Mouse (Mus musculus) left cerebral cortex, postnatal 10 days (tissue): ENCODE measurements at regions not wholly inside any gene's neighbourhood (a gene's known extent, or its start where the extent isn't known, plus 50 kb on each side); places are given as distances from the start of the nearest gene placed in this dataset.

ENCODE experiments used
- DNase-seq, 2 experiments: peaks; one replicate each; pipeline ENCODE4 v3.0.0; 2021 to 2022; ENCODE audit warnings: low spot score in 2 of 2, mixed read lengths in 1 of 2; ENCODE audit errors: extremely low spot score in 1 of 2
- intact Hi-C: fragments of 180-260 bp; cut with DNase I; formaldehyde crosslinking; loops from one replicate; pipeline ENCODE4 v1.15.1; 2025

GRCm38 (mm10) chr13:32649982-32650381 lies 133.8 kb downstream of the Mylk4 start:
- intact Hi-C loops: no loop called here
- DNase-seq: peak in 1 of 2 experiments; percentile 43

- no peak for DNase-seq
- intact Hi-C loops: no loop called here
Measured at GRCm38 (mm10) chr13:32643030-32643750, 140.6 kb downstream of the Mylk4 start.

GRCm38 (mm10) chr13:32640941-32641340 lies 142.8 kb downstream of the Mylk4 start:
- DNase-seq: no peak
- intact Hi-C loops: no loop called here

- DNase-seq: no peak
- intact Hi-C loops: no loop called here
Measured at GRCm38 (mm10) chr13:32630122-32630732, 153.5 kb downstream of the Mylk4 start.

GRCm38 (mm10) chr13:32613916-32614315 lies 169.8 kb downstream of the Mylk4 start:
- intact Hi-C loops: no loop called here
- peak in 1 of 2 experiments; percentile 30 for DNase-seq

GRCm38 (mm10) chr13:32611551-32612295 lies 172.0 kb downstream of the Mylk4 start:
- intact Hi-C loops: no loop called here
- DNase-seq: peak in 1 of 2 experiments; percentile 66

- DNase-seq: no peak
- intact Hi-C loops: no loop called here
Measured at GRCm38 (mm10) chr13:32610970-32611369, 172.8 kb downstream of the Mylk4 start.

GRCm38 (mm10) chr13:32608413-32608812 lies 175.3 kb downstream of the Mylk4 start:
- intact Hi-C loops: no loop called here
- no peak for DNase-seq

GRCm38 (mm10) chr13:32603925-32604590 lies 179.7 kb downstream of the Mylk4 start:
- intact Hi-C loops: no loop called here
- no peak for DNase-seq

- no peak for DNase-seq
- intact Hi-C loops: no loop called here
Measured at GRCm38 (mm10) chr13:32601315-32601714, 182.4 kb downstream of the Mylk4 start.

GRCm38 (mm10) chr13:32593611-32594010 lies 190.1 kb downstream of the Mylk4 start:
- intact Hi-C loops: no loop called here

GRCm38 (mm10) chr13:32593131-32593530 lies 190.6 kb downstream of the Mylk4 start:
- intact Hi-C loops: no loop called here
- no peak for DNase-seq

More at GRCm38 (mm10) chr13:32593611-32594010, 190.1 kb downstream of the Mylk4 start:
- DNase-seq: no peak

- DNase-seq: no peak
- intact Hi-C loops: no loop called here
Measured at GRCm38 (mm10) chr13:32581598-32581997, 202.2 kb downstream of the Mylk4 start.

- intact Hi-C loops: no loop called here
- no peak for DNase-seq
Measured at GRCm38 (mm10) chr13:32567850-32568249, 215.9 kb downstream of the Mylk4 start.

- no peak for DNase-seq
- intact Hi-C loops: no loop called here
Measured at GRCm38 (mm10) chr13:32560666-32561065, 222.1 kb upstream of the Gmds start.

GRCm38 (mm10) chr13:32556396-32556795 lies 217.9 kb upstream of the Gmds start:
- intact Hi-C loops: no loop called here
- DNase-seq: no peak

- DNase-seq: no peak
- intact Hi-C loops: no loop called here
Measured at GRCm38 (mm10) chr13:32555064-32555463, 216.5 kb upstream of the Gmds start.

GRCm38 (mm10) chr13:32554601-32555000 lies 216.1 kb upstream of the Gmds start:
- no peak for DNase-seq
- intact Hi-C loops: no loop called here

GRCm38 (mm10) chr13:32553136-32553535 lies 214.6 kb upstream of the Gmds start:
- intact Hi-C loops: no loop called here
- DNase-seq: no peak
